Mouse (Mus musculus) ES-E14 (cell line): ENCODE data around the gene Palm3. TPM values are rescaled to one million over a fixed set of nuclear protein-coding genes. Genes with fewer than 3 reads are reported as not detected.
A peak's percentile ranks its signal among the peaks of the same experiment; 100 is the strongest.

ENCODE experiments used
- DNase-seq: peaks from one replicate; pipeline ENCODE4 v3.0.0-alpha.2; 2013; ENCODE audit warnings: low read depth, low spot score
- H3K27ac ChIP-seq: 2 replicates; pipeline ENCODE4 v1.5.1; 2012; ENCODE audit warnings: low read depth, mild to moderate bottlenecking, low read length, moderate library complexity, mixed read lengths; ENCODE audit not compliant: poor library complexity, insufficient read depth, severe bottlenecking
- H3K36me3 ChIP-seq: 2 replicates; pipeline ENCODE4 v1.6.1; 2012; ENCODE audit warnings: mild to moderate bottlenecking, low read length, moderate library complexity, mixed read lengths; ENCODE audit not compliant: control insufficient read depth, poor library complexity, insufficient read depth, severe bottlenecking
- H3K4me1 ChIP-seq, 2 experiments: fragments of 150-350 bp in 1 of 2; sonication (generic) in 1 of 2; 2 replicates each; pipeline ENCODE4 v1.6.1; 2012; ENCODE audit warnings: low read length in 2 of 2, mild to moderate bottlenecking in 1 of 2, mixed read lengths in 1 of 2; ENCODE audit not compliant: control insufficient read depth in 2 of 2, insufficient read depth in 2 of 2, poor library complexity in 1 of 2
- H3K4me3 ChIP-seq, 2 experiments: fragments of 150-350 bp in 1 of 2; sonication (generic) in 1 of 2; 2 replicates each; pipeline ENCODE4 v1.5.1; 2012; ENCODE audit warnings: low read length in 2 of 2, low read depth in 1 of 2, mild to moderate bottlenecking in 1 of 2, mixed read lengths in 1 of 2; ENCODE audit not compliant: insufficient read depth in 1 of 2, poor library complexity in 1 of 2, severe bottlenecking in 1 of 2
- H3K9ac ChIP-seq: 2 replicates; pipeline ENCODE4 v1.6.1; 2012; ENCODE audit warnings: low read depth, mild to moderate bottlenecking, low read length, mixed read lengths; ENCODE audit not compliant: poor library complexity, insufficient read depth, severe bottlenecking
- H3K9me3 ChIP-seq: fragments of 150-350 bp; sonication (generic); 2 replicates; pipeline ENCODE4 v1.6.1; 2012; ENCODE audit warnings: low read depth, mild to moderate bottlenecking, low read length; ENCODE audit not compliant: control insufficient read depth, insufficient read depth
- CHD2 ChIP-seq: IDR thresholded peaks from 2 replicates; pipeline ENCODE4 v1.6.1; 2014; ENCODE audit warnings: mild to moderate bottlenecking, low read depth, low read length, inconsistent platforms
- HCFC1 ChIP-seq: IDR thresholded peaks from 2 replicates; pipeline ENCODE4 v1.6.1; 2012; ENCODE audit warnings: low read length, inconsistent platforms, borderline replicate concordance; ENCODE audit not compliant: insufficient read depth
- MAFK ChIP-seq: IDR thresholded peaks from 2 replicates; pipeline ENCODE4 v1.6.1; 2014; ENCODE audit warnings: mild to moderate bottlenecking, low read depth, low read length, inconsistent platforms; ENCODE audit not compliant: insufficient read depth
- ZC3H11A ChIP-seq: IDR thresholded peaks from 2 replicates; pipeline ENCODE4 v1.6.1; 2012; ENCODE audit warnings: low read depth, mild to moderate bottlenecking, inconsistent platforms, low read length, borderline replicate concordance
- ZNF384 ChIP-seq: IDR thresholded peaks from 2 replicates; pipeline ENCODE4 v1.6.1; 2012; ENCODE audit warnings: low read depth, low read length, inconsistent platforms
- in situ Hi-C, 2 experiments: fragments of 600-800 bp; cut with MboI; formaldehyde crosslinking; loops; one replicate each; pipeline ENCODE4 v1.15.1; 2025; ENCODE audit warnings: low sequenced_read_pairs in 2 of 2, inconsistent platforms in 1 of 2; ENCODE audit not compliant: unreplicated experiment in 2 of 2
- total RNA-seq: library from RNA; depleted of rRNA; stranded (reverse); fragments of 300-350 nt; gene quantifications from 2 replicates; pipeline ENCODE4 v1.2.3, GENCODE M21; 2012

The Palm3 gene
- total RNA-seq, 1 experiment, result 29.0 TPM

- peaks cover 22 to 51% of the 10 kb centered on the region in 2 experiments for H3K4me1 ChIP-seq
- DNase-seq, result no peak
- no peak overlapping the region for H3K4me3 ChIP-seq
- H3K9ac ChIP-seq, result no peak overlapping the region
- H3K27ac ChIP-seq, result no peak overlapping the region
- no peaks in the 10 kb centered on the region for H3K9me3 ChIP-seq
- in situ Hi-C loops, result no loop called here
- peaks cover 6% of the 10 kb centered on the region; the same call in 1 of the 2 replicates for H3K36me3 ChIP-seq
- TF ChIP-seq ZC3H11A, result no peak
- TF ChIP-seq ZNF384, result no peak
- TF ChIP-seq MAFK, result no peak
- no peak for TF ChIP-seq HCFC1
- TF ChIP-seq CHD2, result no peak
Measured at GRCm38 (mm10) chr8:84023631-84024030, 2.4 kb downstream of the Palm3 start.

- H3K36me3 ChIP-seq, result peaks cover 6% of the 10 kb centered on the region; the same call in 1 of the 2 replicates
- DNase-seq, result peak; percentile 84
- H3K4me1 ChIP-seq, result peaks cover 22 to 53% of the 10 kb centered on the region in 2 experiments
- no peak overlapping the region for H3K9ac ChIP-seq
- no peak overlapping the region for H3K27ac ChIP-seq
- in situ Hi-C loops, result no loop called here
- H3K4me3 ChIP-seq, result no peak overlapping the region
- H3K9me3 ChIP-seq, result no peaks in the 10 kb centered on the region
- TF ChIP-seq HCFC1 (no peak), CHD2 (no peak), ZC3H11A (no peak), ZNF384 (no peak), MAFK (0 out of 2 replicates have a peak, but pooled peaks have one; percentile 17)
Measured at GRCm38 (mm10) chr8:84024171-84024570, 2.9 kb downstream of the Palm3 start.

GRCm38 (mm10) chr8:84025863-84026262 is 4.6 kb downstream of the Palm3 start:
- peaks cover 22 to 50% of the 10 kb centered on the region in 2 experiments for H3K4me1 ChIP-seq
- no peaks in the 10 kb centered on the region for H3K9me3 ChIP-seq
- in situ Hi-C loops, result no loop called here
- peaks cover 14% of the 10 kb centered on the region for H3K36me3 ChIP-seq
- TF ChIP-seq ZNF384 (no peak), HCFC1 (no peak), MAFK (peak; percentile 98), CHD2 (no peak)
- H3K27ac ChIP-seq, result no peak overlapping the region
- peak overlapping the region; percentile 18; the same call in 1 of the 2 replicates for H3K9ac ChIP-seq
- no peak for DNase-seq
- H3K4me3 ChIP-seq, result peak overlapping the region; percentile 70 to 74

GRCm38 (mm10) chr8:84027449-84027848 is 6.2 kb downstream of the Palm3 start:
- Histone ChIP-seq H3K36me3 (peaks cover 16% of the 10 kb centered on the region), H3K4me3 (no peak overlapping the region), H3K9ac (no peak overlapping the region), H3K27ac (no peak overlapping the region), H3K9me3 (no peaks in the 10 kb centered on the region), H3K4me1 (peaks cover 16 to 37% of the 10 kb centered on the region in 2 experiments)
- no peak for DNase-seq
- in situ Hi-C loops, result no loop called here
- no peak for TF ChIP-seq ZC3H11A
- no peak for TF ChIP-seq MAFK
- TF ChIP-seq HCFC1, result no peak

GRCm38 (mm10) chr8:84029272-84029671 is 8.0 kb downstream of the Palm3 start:
- Histone ChIP-seq H3K36me3 (peaks cover 16% of the 10 kb centered on the region), H3K4me3 (peak overlapping the region in 1 of 2 experiments; percentile 25; a peak in 1 of 4 replicates), H3K27ac (no peak overlapping the region), H3K4me1 (peaks cover 7 to 25% of the 10 kb centered on the region in 2 experiments; a peak in 3 of 4 replicates), H3K9me3 (no peaks in the 10 kb centered on the region), H3K9ac (no peak overlapping the region)
- in situ Hi-C loops, result no loop called here
- TF ChIP-seq CHD2 (peak; percentile 77), HCFC1 (no peak), ZC3H11A (no peak), MAFK (no peak)
- no peak for DNase-seq
